Mouse (Mus musculus) spleen, postnatal 10 days (tissue): ENCODE measurements around the gene Mrtfa.
A peak's percentile ranks its signal among the peaks of the same experiment; 100 is the strongest.

Experiments
- DNase-seq, 2 experiments: peaks; one replicate each; pipeline ENCODE4 v3.0.0; 2021 to 2022; ENCODE audit warnings: low spot score in 2 of 2

Mrtfa gene

DNA sequence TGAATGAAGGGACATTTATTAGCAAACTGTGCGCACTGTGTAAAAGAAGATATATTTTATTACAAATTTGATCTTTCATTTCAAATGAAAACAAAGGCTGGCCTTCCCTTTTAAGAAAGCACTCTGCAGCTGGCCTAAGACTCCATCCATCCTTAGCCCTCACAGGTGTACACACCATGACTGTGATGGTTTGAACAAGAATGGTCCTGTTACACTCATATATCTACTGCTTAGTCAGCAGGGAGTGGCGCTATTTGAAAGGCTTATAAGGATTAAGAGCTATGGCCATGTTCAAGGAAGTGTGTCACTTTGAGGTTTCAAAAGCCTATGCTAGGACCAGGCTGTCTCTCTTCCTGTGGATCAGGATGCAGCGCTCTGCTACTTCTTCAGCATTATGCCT, 122.8 kb downstream of the Mrtfa start:
- no peak for DNase-seq

- DNase-seq: no peak
These were observed 123.6 kb downstream of the Mrtfa start for GRCm38 (mm10) chr15:81066976-81067375.

DNA sequence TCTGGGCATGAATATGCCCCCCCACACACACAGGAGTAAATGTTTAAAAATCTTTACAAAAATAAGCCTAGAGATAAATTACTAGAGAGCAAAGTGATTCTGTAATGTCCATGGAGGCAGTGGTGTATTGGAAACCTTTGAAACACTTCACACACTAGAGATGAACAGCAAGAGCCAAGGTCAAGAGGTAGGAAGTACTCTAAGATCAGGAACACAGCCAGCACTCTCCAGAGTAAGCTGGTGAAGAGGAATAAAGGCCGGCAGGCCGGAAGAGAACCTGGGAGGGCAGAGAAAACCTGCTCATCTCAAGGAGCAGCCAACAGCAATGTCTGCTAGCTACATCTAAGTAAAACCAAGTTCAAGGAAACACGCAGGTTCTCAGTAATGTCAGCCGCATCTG, 125.9 kb downstream of the Mrtfa start:
- no peak for DNase-seq

DNA sequence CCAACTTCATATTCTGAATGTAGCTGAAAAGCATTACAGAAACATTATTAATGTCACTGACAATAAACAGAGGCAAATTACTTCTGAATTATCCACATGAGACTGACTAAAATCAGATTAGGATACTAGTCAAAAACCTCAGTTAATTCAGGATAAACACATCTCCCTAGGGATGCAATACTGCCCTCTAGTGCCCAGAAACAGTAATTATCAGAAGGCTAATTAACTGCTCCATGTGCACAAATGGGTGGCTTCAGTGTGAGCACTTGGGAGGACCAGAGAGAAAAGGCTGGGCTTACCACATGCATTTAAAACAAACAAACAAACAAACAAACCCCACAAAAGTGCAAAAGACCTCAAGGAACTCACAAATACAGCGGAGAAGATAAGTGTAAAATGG, 126.4 kb downstream of the Mrtfa start:
- no peak for DNase-seq

- DNase-seq: no peak
These were observed 127.9 kb downstream of the Mrtfa start for GRCm38 (mm10) chr15:81062616-81063015.

GRCm38 (mm10) chr15:81062175-81062588, 128.4 kb downstream of the Mrtfa start:
- DNase-seq: no peak

- no peak for DNase-seq
These were observed 129.6 kb downstream of the Mrtfa start for GRCm38 (mm10) chr15:81060975-81061374.

- no peak for DNase-seq
These were observed 132.8 kb downstream of the Mrtfa start for GRCm38 (mm10) chr15:81057736-81058135.

GRCm38 (mm10) chr15:81055488-81055887, 135.1 kb downstream of the Mrtfa start:
- DNase-seq: no peak

DNA sequence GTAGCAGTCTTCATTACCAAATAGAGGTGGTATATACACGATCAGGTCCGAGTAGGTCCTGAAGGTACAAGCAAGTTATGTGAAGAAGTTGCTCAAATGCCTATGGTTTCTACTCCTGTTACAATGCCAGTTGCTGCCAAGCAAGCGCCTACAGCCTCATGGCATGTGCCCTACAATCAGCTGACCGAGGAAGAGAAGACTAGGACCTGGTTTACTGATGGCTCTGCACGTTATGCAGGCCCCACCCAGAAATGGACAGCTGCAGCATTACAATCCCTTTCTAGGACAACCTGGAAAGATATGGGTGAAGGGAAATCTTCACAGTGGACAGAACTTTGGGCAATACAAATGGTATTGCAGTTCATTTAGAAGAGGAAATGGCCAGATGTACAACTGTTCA, 138.1 kb downstream of the Mrtfa start:
- no peak for DNase-seq

DNA sequence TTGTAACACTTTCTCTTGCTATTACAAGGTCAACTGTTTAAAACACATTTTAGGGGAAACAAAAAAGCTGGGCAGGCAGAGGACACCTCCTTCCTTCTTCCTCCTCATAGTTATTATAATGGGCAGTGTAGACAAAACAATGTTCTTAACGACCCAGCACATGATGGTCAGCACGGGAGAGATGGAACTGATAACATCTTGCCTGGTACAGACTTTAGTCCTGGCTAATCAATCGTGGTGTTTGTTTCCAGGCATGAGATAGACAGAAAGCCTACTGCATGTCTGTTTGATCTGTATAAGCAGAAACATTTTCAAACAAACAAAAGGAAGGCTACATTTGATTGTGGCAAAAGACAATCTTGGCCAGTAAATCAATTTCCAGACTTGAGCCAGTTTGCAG, 140.1 kb downstream of the Mrtfa start:
- no peak for DNase-seq

- peak in 1 of 2 experiments; percentile 66 for DNase-seq
These were observed 141.0 kb downstream of the Mrtfa start for GRCm38 (mm10) chr15:81049401-81050053.

GRCm38 (mm10) chr15:81047497-81047896, 143.1 kb downstream of the Mrtfa start:
- DNase-seq: no peak

DNA sequence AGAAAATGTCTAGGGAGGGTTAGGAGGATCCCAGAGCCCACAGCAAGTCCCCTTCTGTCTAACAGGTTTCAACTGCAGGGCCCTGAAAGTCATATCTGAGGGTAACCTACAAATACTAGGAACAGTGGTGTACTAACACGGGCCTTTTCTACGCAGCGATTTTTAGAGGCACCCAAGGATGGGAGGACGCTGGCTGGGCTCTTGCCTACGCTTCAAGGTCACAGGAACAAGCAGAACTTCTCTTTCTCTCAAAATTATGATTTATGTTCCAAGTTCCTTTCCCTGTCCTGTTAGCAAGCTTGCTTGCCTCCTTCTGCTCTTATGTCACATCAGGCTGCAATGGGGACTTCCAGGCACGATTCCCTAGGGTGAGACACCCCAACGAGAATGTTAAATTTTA, 144.5 kb downstream of the Mrtfa start:
- no peak for DNase-seq

DNA sequence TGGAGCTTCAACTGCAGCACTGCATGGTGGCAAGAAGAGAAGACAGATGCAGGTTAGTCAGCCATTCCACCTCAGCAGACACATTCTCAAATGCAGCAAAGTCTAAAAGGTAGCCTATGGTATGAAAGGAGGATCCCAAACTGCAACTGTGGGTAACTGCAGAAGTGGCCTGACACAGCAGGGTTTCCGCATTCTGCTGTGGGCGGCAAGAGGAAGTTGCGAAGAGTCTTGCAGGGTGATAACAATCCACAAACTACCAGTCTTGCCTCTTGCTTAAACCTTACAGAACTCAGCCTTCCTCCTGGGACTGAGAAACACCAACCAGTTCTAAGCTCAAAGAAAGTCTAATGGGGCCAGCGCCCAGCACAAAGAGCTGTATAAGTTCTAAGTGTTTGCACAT, 145.2 kb downstream of the Mrtfa start:
- peak in 1 of 2 experiments; percentile 62 for DNase-seq

- peak in 1 of 2 experiments; percentile 71 for DNase-seq
These were observed 146.1 kb downstream of the Mrtfa start for GRCm38 (mm10) chr15:81044446-81044845.

GRCm38 (mm10) chr15:81042276-81042931, 148.2 kb downstream of the Mrtfa start:
- peak in 1 of 2 experiments; percentile 74 for DNase-seq

- DNase-seq: no peak
These were observed 148.8 kb downstream of the Mrtfa start for GRCm38 (mm10) chr15:81041767-81042166.

DNA sequence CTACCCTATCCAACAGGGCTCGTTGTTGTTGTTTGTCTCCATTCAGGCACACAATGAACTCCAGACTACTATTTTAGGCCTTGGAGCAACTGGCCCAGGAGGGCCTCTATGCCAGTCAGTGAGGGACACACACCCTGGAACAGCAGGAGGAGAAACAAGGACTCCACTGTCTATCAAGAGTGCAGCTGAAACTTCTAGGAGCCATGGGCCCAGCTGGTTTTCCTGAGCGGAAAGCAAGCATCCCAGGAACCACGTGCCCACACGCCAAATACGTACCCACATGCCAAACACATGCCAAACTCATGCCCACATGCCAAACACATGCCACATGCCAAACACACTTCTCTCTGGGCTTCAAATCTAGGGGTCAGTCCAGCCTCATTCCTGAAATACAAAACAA, 152.1 kb downstream of the Mrtfa start:
- no peak for DNase-seq

DNA sequence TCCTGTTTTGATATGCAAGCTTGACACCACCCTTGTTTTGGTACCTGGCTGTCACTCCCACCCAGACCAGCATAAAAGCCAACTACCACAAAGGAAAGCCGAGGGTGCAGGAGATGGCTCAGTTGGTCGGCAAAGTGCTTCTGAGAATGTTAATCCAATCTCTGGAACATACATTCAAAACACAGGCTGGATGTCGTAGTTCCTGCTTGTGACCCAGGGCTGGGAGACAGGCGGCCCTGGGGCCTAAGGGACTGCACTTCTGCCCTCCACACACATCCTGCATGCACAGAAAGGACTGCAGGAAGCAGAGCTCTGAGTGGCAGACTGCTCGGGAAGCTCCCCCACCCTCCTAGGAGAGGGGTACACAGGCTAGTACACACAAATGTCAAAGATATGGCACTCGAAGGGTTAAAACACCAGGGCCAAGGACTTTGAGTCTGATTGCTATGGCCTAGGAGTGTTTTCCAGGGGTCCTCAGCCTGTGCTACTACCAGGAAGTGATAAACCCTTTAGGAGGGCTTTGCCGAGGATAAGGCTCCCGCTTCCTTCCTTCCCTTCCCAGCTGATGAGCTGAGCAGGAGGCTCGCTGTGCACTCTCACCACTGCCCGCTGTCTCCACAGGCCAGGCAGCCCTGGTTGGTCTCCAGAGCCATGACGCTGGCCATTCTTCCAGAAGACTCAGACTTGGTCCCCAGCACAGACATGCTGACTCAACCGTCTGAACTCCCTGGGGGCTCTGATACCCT, 155.0 kb downstream of the Mrtfa start:
- DNase-seq: no peak

- DNase-seq: no peak
These were observed 156.4 kb downstream of the Mrtfa start for GRCm38 (mm10) chr15:81034119-81034518.

GRCm38 (mm10) chr15:81032941-81033629, 157.5 kb downstream of the Mrtfa start:
- no peak for DNase-seq
